Mouse (Mus musculus) hindbrain, embryonic 16.5 days (tissue): ENCODE data around the gene Zdhhc12. TPM values are rescaled to one million over a fixed set of nuclear protein-coding genes. Genes with fewer than 3 reads are reported as not detected.
"Not testable (repeated sequence)": the region's sequence is repeated elsewhere in the genome, so short reads cannot be mapped to it uniquely, and the experiment has no call there.

Source experiments
- ATAC-seq: fragments of 200-750 bp; cut with Nextera tagmentation; 2 replicates; pipeline ENCODE4 v1.8.0; 2017; ENCODE audit warnings: moderate TSS enrichment, moderate library complexity
- H3K27ac ChIP-seq: fragments of 300-500 bp; sonication (generic); 2 replicates; pipeline ENCODE4 v1.5.1; 2014; ENCODE audit warnings: low read depth, mild to moderate bottlenecking, control low read depth, low read length, moderate library complexity
- H3K27me3 ChIP-seq: fragments of 300-500 bp; sonication (generic); replicated peaks from 2 replicates; pipeline ENCODE4 v1.6.1; 2014; ENCODE audit warnings: low read length; ENCODE audit not compliant: control insufficient read depth, insufficient read depth
- H3K36me3 ChIP-seq: fragments of 300-500 bp; sonication (generic); 2 replicates; pipeline ENCODE4 v1.6.1; 2014; ENCODE audit warnings: mild to moderate bottlenecking, low read length, moderate library complexity, mixed read lengths; ENCODE audit not compliant: control insufficient read depth, insufficient read depth
- H3K4me1 ChIP-seq: fragments of 300-500 bp; sonication (generic); 2 replicates; pipeline ENCODE4 v1.6.1; 2014; ENCODE audit warnings: low read depth, low read length; ENCODE audit not compliant: control insufficient read depth, insufficient read depth
- H3K4me2 ChIP-seq: fragments of 300-500 bp; sonication (generic); 2 replicates; pipeline ENCODE4 v1.6.1; 2014; ENCODE audit warnings: mild to moderate bottlenecking, low read length, control low read depth, moderate library complexity
- H3K4me3 ChIP-seq: fragments of 300-500 bp; sonication (generic); 2 replicates; pipeline ENCODE4 v1.5.1; 2014; ENCODE audit warnings: mild to moderate bottlenecking, low read length, control low read depth, moderate library complexity
- H3K9ac ChIP-seq: fragments of 300-500 bp; sonication (generic); 2 replicates; pipeline ENCODE4 v1.6.1; 2014; ENCODE audit warnings: low read depth, mild to moderate bottlenecking, control low read depth, low read length, moderate library complexity
- H3K9me3 ChIP-seq: fragments of 300-500 bp; sonication (generic); 2 replicates; pipeline ENCODE4 v1.6.1; 2014; ENCODE audit warnings: mild to moderate bottlenecking, low read length, moderate library complexity; ENCODE audit not compliant: control insufficient read depth
- WGBS: fragments of 180-500 bp; shearing (Covaris S2); extraction: QIAGEN DNeasy Blood & Tissue Kit; methylation state at CpG from one replicate; pipeline ENCODE4 v1.1.7; 2014; 5-methylcytosine and 5-hydroxymethylcytosine counted together
- polyA plus RNA-seq: library from polyadenylated mRNA; unstranded; fragments of >200 nt; fragmentation: Nextera tagmentation; extraction: Ambion mirVana; gene quantifications from 2 replicates; pipeline ENCODE4 v1.2.1, GENCODE M21; 2015

The Zdhhc12 gene
- polyA plus RNA-seq = 31.3 and 32.2 TPM in 2 replicates

GRCm38 (mm10) chr2:30093471-30094207 lies at the start of gene Zdhhc12:
TSS of gene Zdhhc12 (minus strand) at chr2:30093648.
- Histone ChIP-seq H3K4me2 (peak within 1 kb of the TSS; percentile 92), H3K27me3 (no peaks in the 10 kb centered on the region), H3K4me3 (peak within 1 kb of the TSS; percentile 56), H3K9ac (peak within 1 kb of the TSS; percentile 71), H3K9me3 (no peaks in the 10 kb centered on the region), H3K4me1 (peaks cover 9% of the 10 kb centered on the region), H3K36me3 (peaks cover 9% of the 10 kb centered on the region), H3K27ac (peak within 1 kb of the TSS; percentile 58; the same call in 1 of the 2 replicates)
- WGBS = under 1% methylated on average over 41 of the region's 51 CpGs
- peak; percentile 96 for ATAC-seq

GRCm38 (mm10) chr2:30140021-30140420 lies 46.6 kb upstream of the Zdhhc12 start:
- 80% methylated on average over 4 of the region's 4 CpGs for WGBS
- ATAC-seq, H3K4me1 ChIP-seq, H3K27ac ChIP-seq, H3K4me3 ChIP-seq, H3K27me3 ChIP-seq, H3K4me2 ChIP-seq, H3K9ac ChIP-seq, H3K9me3 ChIP-seq: not testable (repeated sequence)
- H3K36me3 ChIP-seq = peaks cover 24% of the 10 kb centered on the region

GRCm38 (mm10) chr2:30136458-30136857 lies 43.0 kb upstream of the Zdhhc12 start:
- H3K4me3 ChIP-seq = no peak overlapping the region
- ATAC-seq = no peak
- H3K9me3 ChIP-seq = no peaks in the 10 kb centered on the region
- no peaks in the 10 kb centered on the region for H3K27me3 ChIP-seq
- WGBS = 92% methylated on average over 10 of the region's 10 CpGs
- H3K4me2 ChIP-seq = no peak overlapping the region
- H3K27ac ChIP-seq = no peak overlapping the region
- peaks cover 8% of the 10 kb centered on the region for H3K36me3 ChIP-seq
- no peak overlapping the region for H3K9ac ChIP-seq
- H3K4me1 ChIP-seq = peaks cover 20% of the 10 kb centered on the region

- no peaks in the 10 kb centered on the region; the same call in 1 of the 2 replicates for H3K36me3 ChIP-seq
- peaks cover 20% of the 10 kb centered on the region for H3K4me1 ChIP-seq
- ATAC-seq = no peak
- peak overlapping the region; percentile 87 for H3K9ac ChIP-seq
- WGBS = 46% methylated on average over 10 of the region's 10 CpGs
- peak overlapping the region; percentile 98 for H3K4me2 ChIP-seq
- H3K27ac ChIP-seq = no peak overlapping the region
- peak overlapping the region; percentile 90 for H3K4me3 ChIP-seq
- no peaks in the 10 kb centered on the region for H3K9me3 ChIP-seq
- H3K27me3 ChIP-seq = no peaks in the 10 kb centered on the region
Observed at GRCm38 (mm10) chr2:30134928-30135620, 41.6 kb upstream of the Zdhhc12 start.

GRCm38 (mm10) chr2:30134378-30134711 lies 40.9 kb upstream of the Zdhhc12 start:
- H3K4me2 ChIP-seq = peak overlapping the region; percentile 98
- H3K36me3 ChIP-seq = no peaks in the 10 kb centered on the region; the same call in 1 of the 2 replicates
- ATAC-seq = 0 out of 2 replicates have a peak, but pooled peaks have one; percentile 5
- peak overlapping the region; percentile 85 for H3K27ac ChIP-seq
- peak overlapping the region; percentile 87 for H3K9ac ChIP-seq
- WGBS = 22% methylated on average over 6 of the region's 6 CpGs
- H3K4me3 ChIP-seq = peak overlapping the region; percentile 90
- H3K4me1 ChIP-seq = peaks cover 20% of the 10 kb centered on the region
- no peaks in the 10 kb centered on the region for H3K27me3 ChIP-seq
- no peaks in the 10 kb centered on the region for H3K9me3 ChIP-seq

- WGBS = under 1% methylated on average over 44 of the region's 46 CpGs
- ATAC-seq = peak; percentile 96
Observed at GRCm38 (mm10) chr2:30133613-30134377, 40.3 kb upstream of the Zdhhc12 start, which contains the start of gene Tbc1d13. TSS of gene Tbc1d13 (plus strand) at chr2:30133746.

GRCm38 (mm10) chr2:30132801-30133612 lies 39.6 kb upstream of the Zdhhc12 start:
- Histone ChIP-seq H3K9me3 (no peaks in the 10 kb centered on the region), H3K36me3 (no peaks in the 10 kb centered on the region; the same call in 1 of the 2 replicates), H3K4me2 (peak overlapping the region; percentile 98), H3K4me3 (peak overlapping the region; percentile 90), H3K27me3 (no peaks in the 10 kb centered on the region), H3K9ac (peak overlapping the region; percentile 87), H3K27ac (peak overlapping the region; percentile 85), H3K4me1 (peaks cover 20% of the 10 kb centered on the region)
- WGBS = 24% methylated on average over 16 of the region's 16 CpGs
- peak; percentile 2; the same call in 1 of the 2 replicates for ATAC-seq

More at GRCm38 (mm10) chr2:30133613-30134377, 40.3 kb upstream of the Zdhhc12 start, which contains the start of gene Tbc1d13:
- Histone ChIP-seq H3K4me2 (peak within 1 kb of the TSS; percentile 98), H3K27ac (peak within 1 kb of the TSS; percentile 85), H3K27me3 (no peaks in the 10 kb centered on the region), H3K4me3 (peak within 1 kb of the TSS; percentile 90), H3K4me1 (peaks cover 20% of the 10 kb centered on the region), H3K9me3 (no peaks in the 10 kb centered on the region), H3K9ac (peak within 1 kb of the TSS; percentile 87), H3K36me3 (no peaks in the 10 kb centered on the region; the same call in 1 of the 2 replicates)

GRCm38 (mm10) chr2:30131240-30131639 lies 37.8 kb upstream of the Zdhhc12 start:
- not testable (repeated sequence) for H3K27ac ChIP-seq, H3K9ac ChIP-seq, H3K27me3 ChIP-seq, H3K9me3 ChIP-seq, ATAC-seq, H3K36me3 ChIP-seq, H3K4me2 ChIP-seq, H3K4me3 ChIP-seq
- peaks cover 20% of the 10 kb centered on the region for H3K4me1 ChIP-seq
- WGBS = 60% methylated on average over 5 of the region's 5 CpGs
